Mouse (Mus musculus) kidney, adult 2 months (tissue): ENCODE measurements around the gene Stx12.

Source experiments
- CTCF ChIP-seq: fragments of 200-500 bp; conservative IDR thresholded peaks from 2 replicates; pipeline ENCODE4 v1.5.1; 2011; ENCODE audit warnings: low read depth, mild to moderate bottlenecking, control low read depth, low read length, moderate library complexity, mixed read lengths; ENCODE audit not compliant: insufficient read depth, insufficient read length
- POLR2A ChIP-seq: fragments of 200-500 bp; IDR thresholded peaks from one replicate; pipeline ENCODE4 v1.6.1; 2011; ENCODE audit warnings: low read depth, low read length, control low read depth

GRCm38 (mm10) chr4:132873481-132874362 lies 10.6 kb downstream of the Stx12 start:
- no peak for TF ChIP-seq POLR2A
- no peak for TF ChIP-seq CTCF
